Mouse (Mus musculus) kidney, embryonic 14.5 days (tissue): ENCODE results near the gene Ankrd45. TPM values are rescaled to one million over a fixed set of nuclear protein-coding genes. Genes with fewer than 3 reads are reported as not detected.

ENCODE experiments used
- ATAC-seq: fragments of 200-750 bp; cut with Nextera tagmentation; 2 replicates; pipeline ENCODE4 v1.8.0; 2017; ENCODE audit warnings: moderate number of reproducible peaks, mild to moderate bottlenecking, moderate TSS enrichment, moderate library complexity; ENCODE audit not compliant: low FRiP score, low TSS enrichment
- H3K27ac ChIP-seq: fragments of 300-500 bp; sonication (generic); 2 replicates; pipeline ENCODE4 v1.5.1; 2014; ENCODE audit warnings: low read depth, mild to moderate bottlenecking, low read length, moderate library complexity, mixed read lengths
- H3K27me3 ChIP-seq: fragments of 300-500 bp; sonication (generic); 2 replicates; pipeline ENCODE4 v1.6.1; 2014; ENCODE audit warnings: mild to moderate bottlenecking, low read length; ENCODE audit not compliant: control insufficient read depth, insufficient read depth
- H3K36me3 ChIP-seq: fragments of 300-500 bp; sonication (generic); 2 replicates; pipeline ENCODE4 v1.6.1; 2014; ENCODE audit warnings: low read length, mixed read lengths; ENCODE audit not compliant: control insufficient read depth, insufficient read depth
- H3K4me1 ChIP-seq: fragments of 300-500 bp; sonication (generic); 2 replicates; pipeline ENCODE4 v1.6.1; 2014; ENCODE audit warnings: low read length, mixed read lengths; ENCODE audit not compliant: control insufficient read depth, insufficient read depth
- H3K4me2 ChIP-seq: fragments of 300-500 bp; sonication (generic); replicated peaks from 2 replicates; pipeline ENCODE4 v1.6.1; 2014; ENCODE audit warnings: low read depth, mild to moderate bottlenecking, low read length
- H3K4me3 ChIP-seq: fragments of 300-500 bp; sonication (generic); 2 replicates; pipeline ENCODE4 v1.5.1; 2014; ENCODE audit warnings: mild to moderate bottlenecking, low read length
- H3K9ac ChIP-seq: fragments of 300-500 bp; sonication (generic); 2 replicates; pipeline ENCODE4 v1.6.1; 2014; ENCODE audit warnings: low read depth, mild to moderate bottlenecking, low read length, moderate library complexity
- H3K9me3 ChIP-seq: fragments of 300-500 bp; sonication (generic); 2 replicates; pipeline ENCODE4 v1.6.1; 2016; ENCODE audit warnings: low read length; ENCODE audit not compliant: control insufficient read depth
- WGBS: fragments of 180-500 bp; shearing (Covaris S2); extraction: QIAGEN DNeasy Blood & Tissue Kit; methylation state at CpG from one replicate; pipeline ENCODE4 v1.1.7; 2014; 5-methylcytosine and 5-hydroxymethylcytosine counted together
- polyA plus RNA-seq: library from polyadenylated mRNA; unstranded; fragments of >200 nt; fragmentation: Nextera tagmentation; extraction: Ambion mirVana; gene quantifications from 2 replicates; pipeline ENCODE4 v1.2.1, GENCODE M21; 2014

Ankrd45 gene
- 5.1 and 5.9 TPM in 2 replicates for polyA plus RNA-seq

DNA sequence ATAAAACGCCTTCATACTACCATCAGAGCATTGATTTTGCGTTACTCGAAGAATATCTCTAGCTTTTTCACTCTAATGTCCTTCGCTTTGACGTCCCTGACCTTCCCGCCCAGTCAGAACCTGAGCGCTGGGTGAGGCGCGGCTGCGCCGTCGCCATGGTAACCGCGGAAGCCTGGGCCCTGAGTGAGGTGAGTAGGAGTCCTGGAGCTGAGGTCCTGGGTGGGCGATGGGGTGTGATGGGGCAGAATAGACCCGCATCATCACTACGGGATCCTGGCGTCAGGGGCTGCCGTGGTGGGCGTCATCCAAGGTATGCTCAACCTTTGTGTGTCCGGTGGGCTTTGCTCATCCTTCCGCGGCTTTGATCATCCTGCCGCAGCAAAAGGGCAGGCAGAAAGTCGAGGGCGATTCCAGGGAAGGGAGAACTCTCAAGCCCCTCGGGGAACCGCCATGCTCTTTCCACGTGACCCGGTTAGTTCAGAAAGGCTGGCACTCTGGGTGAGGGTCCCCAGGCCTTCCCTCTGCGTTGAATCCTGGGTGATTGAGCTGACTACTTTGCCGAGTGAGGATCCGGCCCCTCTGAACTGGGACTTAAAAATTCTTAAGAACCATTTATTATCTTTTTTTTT, at the start of gene Ankrd45:
Ankrd45 (plus strand) TSS at position 161 of the 629 bp plus-strand sequence.
- no peaks in the 10 kb centered on the region for H3K4me1 ChIP-seq
- 5% methylated on average over 33 of the region's 33 CpGs for WGBS
- H3K9ac ChIP-seq: peak within 1 kb of the TSS; percentile 35
- no peak within 1 kb of the TSS for H3K27ac ChIP-seq
- H3K4me2 ChIP-seq: peak within 1 kb of the TSS; percentile 64
- H3K36me3 ChIP-seq: no peaks in the 10 kb centered on the region
- no peaks in the 10 kb centered on the region for H3K27me3 ChIP-seq
- no peaks in the 10 kb centered on the region for H3K9me3 ChIP-seq
- peak within 1 kb of the TSS; percentile 38 for H3K4me3 ChIP-seq
- peak; percentile 96 for ATAC-seq

DNA sequence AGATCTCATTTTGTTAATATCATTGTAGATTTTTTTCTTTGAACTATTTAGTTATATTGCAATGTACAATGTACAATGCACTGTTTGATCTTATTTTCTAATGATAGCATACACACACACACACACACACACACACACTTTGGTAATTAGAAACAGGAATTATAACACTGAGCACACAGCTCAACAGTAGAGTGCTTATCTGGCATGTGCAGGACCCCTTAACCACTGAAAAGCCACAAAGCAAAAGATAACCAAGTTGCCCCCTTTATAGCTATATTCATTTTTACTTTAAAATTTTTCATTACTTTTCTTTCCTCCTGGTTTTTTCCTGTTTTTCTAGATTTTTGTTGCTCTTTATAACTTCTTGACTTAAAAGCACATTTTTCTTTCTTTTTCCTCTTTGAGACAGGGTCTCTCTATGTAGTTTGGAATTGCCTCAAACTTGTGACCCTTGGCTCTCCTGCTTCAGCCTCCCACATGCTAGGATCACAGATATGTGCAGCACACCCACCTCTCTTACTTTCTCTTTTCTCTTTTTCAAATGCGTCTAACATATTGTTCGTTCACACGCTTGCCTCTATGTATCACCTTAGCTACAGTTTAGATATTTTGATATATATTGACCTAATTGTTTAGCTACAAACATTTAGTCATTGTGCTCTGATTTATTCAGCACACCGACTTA, 42.6 kb upstream of the Ankrd45 start:
- no peak overlapping the region for H3K27ac ChIP-seq
- H3K4me2 ChIP-seq: no peak overlapping the region
- peaks cover 38% of the 10 kb centered on the region; the same call in 1 of the 2 replicates for H3K36me3 ChIP-seq
- no peaks in the 10 kb centered on the region for H3K9me3 ChIP-seq
- no peak overlapping the region for H3K4me3 ChIP-seq
- H3K27me3 ChIP-seq: no peaks in the 10 kb centered on the region
- no peak overlapping the region for H3K9ac ChIP-seq
- H3K4me1 ChIP-seq: no peaks in the 10 kb centered on the region
- ATAC-seq: no peak
- 95% methylated on average over 4 of the region's 4 CpGs for WGBS

DNA sequence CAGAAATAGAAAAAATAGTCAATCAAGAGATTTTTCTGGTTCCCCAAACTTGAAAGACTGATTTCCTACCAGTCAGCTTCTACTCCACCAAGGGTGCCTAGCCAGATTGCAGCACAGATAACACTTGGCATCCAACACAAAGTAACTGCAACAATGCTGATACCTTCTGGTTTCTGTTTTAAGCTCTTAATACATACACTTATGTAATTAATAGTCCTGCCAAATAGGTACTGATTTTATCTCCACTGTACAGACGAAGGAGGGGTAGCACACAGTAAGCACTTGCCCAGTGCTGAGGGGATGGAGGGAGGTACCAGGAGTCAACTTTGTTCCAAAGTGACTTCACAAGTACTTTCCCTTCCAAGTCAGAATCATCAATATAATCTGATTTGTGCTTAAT, 38.6 kb upstream of the Ankrd45 start:
- Histone ChIP-seq H3K4me1 (no peaks in the 10 kb centered on the region), H3K9ac (no peak overlapping the region), H3K27me3 (no peaks in the 10 kb centered on the region), H3K9me3 (no peaks in the 10 kb centered on the region), H3K4me3 (no peak overlapping the region), H3K4me2 (no peak overlapping the region), H3K27ac (no peak overlapping the region), H3K36me3 (peaks cover 31% of the 10 kb centered on the region)
- ATAC-seq: no peak
- WGBS: 71% methylated on average over 1 of the region's 1 CpGs

DNA sequence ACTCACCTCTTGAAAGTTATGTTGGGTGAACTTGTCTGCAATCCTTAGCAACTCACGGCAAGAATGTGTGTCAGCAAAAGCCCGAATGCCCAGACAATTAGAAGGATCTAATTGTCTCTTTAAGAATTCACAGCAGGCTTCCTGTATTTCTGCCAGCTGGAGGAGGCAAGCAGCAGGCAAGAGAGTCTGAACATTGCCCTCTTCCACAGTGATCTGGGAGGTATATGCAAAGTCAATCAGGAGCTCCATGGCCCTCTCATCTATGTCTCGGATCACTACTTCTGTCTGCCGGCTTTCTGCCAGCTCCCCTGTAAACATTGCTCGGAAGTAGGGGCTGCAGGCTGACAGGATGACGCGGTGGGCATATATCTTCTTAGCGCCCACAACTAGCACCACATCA, 33.3 kb upstream of the Ankrd45 start:
- no peaks in the 10 kb centered on the region for H3K4me1 ChIP-seq
- no peaks in the 10 kb centered on the region for H3K9me3 ChIP-seq
- H3K4me2 ChIP-seq: no peak overlapping the region
- peaks cover 20% of the 10 kb centered on the region for H3K36me3 ChIP-seq
- H3K27me3 ChIP-seq: no peaks in the 10 kb centered on the region
- no peak for ATAC-seq
- no peak overlapping the region for H3K27ac ChIP-seq
- H3K9ac ChIP-seq: no peak overlapping the region
- WGBS: 86% methylated on average over 8 of the region's 8 CpGs
- H3K4me3 ChIP-seq: no peak overlapping the region

DNA sequence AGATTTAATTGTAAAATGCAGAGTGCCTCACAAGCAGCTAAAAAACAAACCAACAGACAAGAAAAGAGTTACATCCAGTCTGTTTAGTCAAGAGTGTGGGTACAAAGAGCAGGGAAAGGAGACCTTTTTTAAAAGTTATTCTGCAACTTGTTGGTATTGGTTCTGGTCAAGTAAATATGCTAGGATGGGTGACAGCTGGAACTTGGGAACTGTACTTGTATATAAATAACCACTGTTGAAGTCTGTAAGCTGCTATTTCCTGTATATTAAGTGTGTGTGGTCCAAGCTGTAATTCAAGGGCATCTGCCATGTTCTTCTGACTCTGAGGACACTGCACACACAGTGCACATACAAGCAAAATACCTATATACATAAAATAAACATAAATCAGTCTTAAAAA, 27.9 kb upstream of the Ankrd45 start:
- Histone ChIP-seq H3K36me3 (peaks cover under 1% of the 10 kb centered on the region; the same call in 1 of the 2 replicates), H3K4me3 (no peak overlapping the region), H3K27ac (no peak overlapping the region), H3K9me3 (no peaks in the 10 kb centered on the region), H3K4me2 (no peak overlapping the region), H3K4me1 (0 out of 2 replicates have a peak, but pooled peaks cover 3% of the 10 kb centered on the region), H3K27me3 (no peaks in the 10 kb centered on the region), H3K9ac (no peak overlapping the region)
- no peak for ATAC-seq

DNA sequence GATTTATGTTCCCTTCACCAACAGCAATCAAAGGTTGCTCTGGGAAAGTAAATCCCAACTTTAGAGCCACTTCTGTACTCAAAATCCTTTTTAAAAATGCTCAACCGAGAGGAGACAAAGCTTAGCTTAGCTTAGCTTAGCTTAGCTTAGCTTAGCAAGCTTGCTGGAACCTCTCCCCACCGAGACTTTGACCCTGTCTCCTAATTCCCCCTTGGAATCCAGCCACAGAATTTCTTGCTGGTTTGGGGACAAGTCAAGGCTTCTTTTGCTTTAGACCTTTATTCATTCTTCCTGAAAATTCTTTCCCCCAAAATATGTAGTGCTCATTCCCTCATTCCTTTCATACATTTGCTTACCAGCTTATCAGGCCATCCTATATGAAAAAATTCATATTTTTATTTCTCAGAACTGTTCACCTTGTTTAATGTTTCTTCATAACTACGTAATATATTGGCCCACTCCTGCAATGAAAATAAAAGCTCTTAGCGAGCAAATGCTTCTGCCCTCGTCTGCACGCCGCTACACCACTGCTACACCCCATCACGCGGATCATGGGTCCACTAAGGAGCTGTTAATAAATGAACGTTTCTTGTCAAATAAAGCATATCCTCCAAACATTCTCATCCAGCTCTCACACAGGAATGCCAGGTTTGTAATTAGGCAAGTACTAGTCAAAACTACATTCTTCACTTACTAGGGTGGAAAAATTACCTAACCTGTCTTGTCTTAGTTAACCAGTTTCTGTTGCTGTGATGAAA, 19.7 kb upstream of the Ankrd45 start:
- H3K27ac ChIP-seq: no peak overlapping the region
- WGBS: 87% methylated on average over 10 of the region's 10 CpGs
- H3K9me3 ChIP-seq: no peaks in the 10 kb centered on the region
- H3K27me3 ChIP-seq: no peaks in the 10 kb centered on the region
- no peak overlapping the region for H3K4me3 ChIP-seq
- H3K4me2 ChIP-seq: no peak overlapping the region
- H3K36me3 ChIP-seq: peaks cover 2% of the 10 kb centered on the region; the same call in 1 of the 2 replicates
- H3K9ac ChIP-seq: no peak overlapping the region
- H3K4me1 ChIP-seq: no peaks in the 10 kb centered on the region
- ATAC-seq: no peak

DNA sequence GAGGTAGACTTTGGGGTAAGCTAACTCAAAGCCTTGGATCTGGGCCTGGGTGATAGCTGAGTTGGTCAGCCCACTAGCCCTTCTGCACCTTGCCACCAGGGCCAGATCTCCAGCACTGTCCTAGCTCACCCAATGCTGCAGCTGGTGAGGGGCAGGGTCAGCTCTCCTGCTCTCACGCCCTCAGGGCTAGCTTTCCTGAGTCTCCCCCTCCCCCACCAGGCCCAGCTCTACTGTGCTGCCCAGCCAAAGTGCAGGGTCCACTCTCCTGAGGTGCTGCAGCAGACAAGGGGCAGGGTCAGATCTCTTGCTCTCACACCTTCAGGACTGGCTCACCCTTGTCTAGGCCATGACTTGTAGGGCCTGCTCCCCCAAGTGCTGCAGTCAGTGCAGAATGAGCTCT, 16.0 kb upstream of the Ankrd45 start:
- no peak for ATAC-seq
- no peak overlapping the region for H3K9ac ChIP-seq
- peaks cover 5% of the 10 kb centered on the region; the same call in 1 of the 2 replicates for H3K36me3 ChIP-seq
- no peaks in the 10 kb centered on the region for H3K9me3 ChIP-seq
- no peak overlapping the region for H3K4me3 ChIP-seq
- no peaks in the 10 kb centered on the region for H3K27me3 ChIP-seq
- WGBS: 80% methylated on average over 1 of the region's 1 CpGs
- H3K27ac ChIP-seq: no peak overlapping the region
- no peak overlapping the region for H3K4me2 ChIP-seq
- no peaks in the 10 kb centered on the region for H3K4me1 ChIP-seq

DNA sequence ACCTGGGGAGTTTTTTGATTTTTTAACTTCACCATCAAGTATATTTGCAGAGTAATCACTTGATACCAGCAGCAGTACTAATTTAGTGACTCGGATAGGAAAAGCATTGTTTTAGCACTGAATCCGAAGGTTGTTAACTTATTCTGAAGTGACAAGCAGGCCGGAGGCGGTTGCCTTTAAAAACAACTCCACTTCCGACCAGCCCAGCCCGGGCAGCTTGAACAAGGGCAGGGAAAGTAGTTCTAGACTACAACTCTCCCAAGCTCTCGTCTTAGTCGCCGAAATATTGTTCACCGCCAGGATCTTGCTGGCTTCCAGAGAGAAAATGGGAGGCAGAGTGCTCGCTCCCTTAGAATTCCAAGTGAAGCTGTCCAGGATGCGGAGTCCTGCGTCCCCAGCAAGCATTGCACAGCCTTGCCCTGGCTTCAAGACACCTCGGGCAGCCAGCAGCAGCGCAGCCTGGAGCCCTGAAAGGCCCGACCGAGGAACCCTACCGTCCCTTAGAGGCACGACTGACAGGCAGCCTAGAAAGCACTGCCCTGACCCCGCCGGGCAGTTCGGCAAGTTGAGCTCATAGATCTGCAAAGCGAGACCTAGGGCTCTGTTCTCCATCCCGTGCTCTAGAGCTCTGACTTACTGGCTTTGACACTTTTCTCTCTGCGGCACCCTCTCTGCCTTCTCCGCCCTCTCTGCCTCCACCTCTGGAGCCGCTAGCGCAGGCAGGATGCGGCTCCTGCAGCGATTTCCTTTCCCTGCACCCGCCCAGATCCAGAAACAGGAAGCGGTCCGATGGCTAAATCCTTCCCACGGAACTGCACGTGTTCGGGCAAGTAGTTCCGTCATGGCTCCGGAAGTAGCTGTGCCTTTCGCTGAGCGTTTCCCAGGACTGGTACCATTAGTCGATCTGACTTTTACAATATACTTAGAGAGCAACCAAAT, 11.5 kb upstream of the Ankrd45 start, which contains the start of gene Klhl20:
Klhl20 (minus strand) TSS at position 786 of the 939 bp plus-strand sequence.
- Histone ChIP-seq H3K27ac (peak within 1 kb of the TSS; percentile 79), H3K36me3 (peaks cover 5% of the 10 kb centered on the region; the same call in 1 of the 2 replicates), H3K4me1 (no peaks in the 10 kb centered on the region), H3K4me2 (peak within 1 kb of the TSS; percentile 83), H3K9ac (peak within 1 kb of the TSS; percentile 84), H3K9me3 (no peaks in the 10 kb centered on the region), H3K27me3 (0 out of 2 replicates have a peak, but pooled peaks cover 5% of the 10 kb centered on the region), H3K4me3 (peak within 1 kb of the TSS; percentile 95)
- peak; percentile 97 for ATAC-seq
- under 1% methylated on average over 41 of the region's 41 CpGs for WGBS
